Comparison of ENCODE assay signal across 18 mouse cellular contexts in the genomic region with DNA sequence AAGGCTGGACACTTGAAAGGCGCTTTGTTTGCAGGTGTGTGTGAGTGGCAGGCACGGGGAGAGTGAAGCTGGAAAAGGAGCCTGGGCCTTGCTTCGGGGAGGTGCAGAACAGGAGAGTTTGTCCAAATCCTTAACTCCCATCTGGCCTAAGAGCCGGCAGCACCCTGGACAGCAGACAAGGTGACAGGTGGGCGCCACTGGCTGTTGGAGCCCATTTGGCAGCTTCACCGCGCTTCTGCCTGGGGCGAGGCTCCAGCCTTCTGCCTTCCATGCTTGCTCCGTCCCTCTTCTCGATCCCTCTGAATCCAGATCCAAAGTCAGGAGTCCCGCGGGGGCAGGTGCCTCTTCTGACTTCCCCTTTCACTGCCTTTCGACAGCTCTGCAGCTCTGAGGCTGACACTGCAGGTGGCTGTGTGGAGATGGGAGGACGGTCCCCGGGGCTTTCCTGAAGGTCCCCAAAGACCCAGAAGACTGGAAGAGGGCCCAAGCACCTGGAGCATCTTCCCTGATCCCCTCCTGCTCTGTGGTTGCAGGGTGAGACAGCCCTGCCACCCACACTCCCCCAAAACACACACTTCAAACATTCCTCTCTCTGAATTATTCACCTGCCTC. TPM values are rescaled to one million over a fixed set of nuclear protein-coding genes. Genes with fewer than 3 reads are reported as not detected.
DNase-seq lines count a peak whose midpoint lies in the region; ATAC-seq and TF ChIP-seq lines count a peak whose summit lies in the region.
"Had no signal": no experiment of that assay in that cellular context is flagged by ENCODE, and none has a peak within 500 bp of the region (broad histone marks: within the 10 kb centered on the region; RNA-seq: fewer than 3 reads in every experiment).

No protein-coding gene starts in this region.

- in situ Hi-C loops in ES-E14 (cut with MboI; ENCODE audit: low sequenced_read_pairs in 2 of 2, unreplicated experiment in 2 of 2) = no loop called here

- no peak overlapping the region for H3K27ac ChIP-seq in kidney, embryonic 14.5 days (ENCODE audit: low read depth, low read length)
- no peak overlapping the region for H3K27ac ChIP-seq in ES-E14 (ENCODE audit: insufficient read depth, low read depth, low read length, poor library complexity, severe bottlenecking)
- no peak overlapping the region for H3K27ac ChIP-seq in limb, embryonic 10.5 days
- H3K27ac ChIP-seq: forebrain, embryonic 13.5 days; hindbrain, embryonic 12.5 days; intestine, embryonic 15.5 days; limb, embryonic 13.5 days; neural tube, embryonic 13.5 days had no signal

- 13% methylated on average over 15 of the region's 15 CpGs for WGBS in kidney, embryonic 14.5 days
- WGBS in limb, embryonic 10.5 days = 12% methylated on average over 15 of the region's 15 CpGs

- H3K4me1 ChIP-seq in kidney, embryonic 14.5 days (ENCODE audit: control insufficient read depth, insufficient read depth, low read length) = peaks cover 11% of the 10 kb centered on the region; the same call in 1 of the 2 replicates
- no peaks in the 10 kb centered on the region for H3K4me1 ChIP-seq in ES-E14 (ENCODE audit: control insufficient read depth in 2 of 2, insufficient read depth in 2 of 2, low read length in 2 of 2, poor library complexity in 1 of 2)
- H3K4me1 ChIP-seq in limb, embryonic 10.5 days = peaks cover 42% of the 10 kb centered on the region

- peaks cover 82% of the 10 kb centered on the region for H3K27me3 ChIP-seq in kidney, embryonic 14.5 days (ENCODE audit: control insufficient read depth, insufficient read depth, low read length)
- peaks cover 100% of the 10 kb centered on the region for H3K27me3 ChIP-seq in limb, embryonic 10.5 days (ENCODE audit: low read depth, poor library complexity, severe bottlenecking)

- H3K4me3 ChIP-seq in kidney, embryonic 14.5 days (ENCODE audit: low read length) = no peak overlapping the region
- no peak overlapping the region for H3K4me3 ChIP-seq in ES-E14 (ENCODE audit: insufficient read depth in 1 of 2, low read depth in 1 of 2, low read length in 2 of 2, poor library complexity in 1 of 2, severe bottlenecking in 1 of 2)
- no peak overlapping the region for H3K4me3 ChIP-seq in limb, embryonic 10.5 days
- H3K4me3 ChIP-seq: forebrain, embryonic 13.5 days; hindbrain, embryonic 12.5 days; intestine, embryonic 15.5 days; limb, embryonic 13.5 days; neural tube, embryonic 13.5 days had no signal

- no peaks in the 10 kb centered on the region for H3K36me3 ChIP-seq in kidney, embryonic 14.5 days (ENCODE audit: control insufficient read depth, insufficient read depth, low read length)
- H3K36me3 ChIP-seq in ES-E14 (ENCODE audit: control insufficient read depth, insufficient read depth, low read length, poor library complexity, severe bottlenecking) = no peaks in the 10 kb centered on the region
- H3K36me3 ChIP-seq in limb, embryonic 10.5 days = no peaks in the 10 kb centered on the region
- H3K36me3 ChIP-seq: hindbrain, embryonic 12.5 days; intestine, embryonic 15.5 days; limb, embryonic 13.5 days; neural tube, embryonic 13.5 days had no signal

- H3K9ac ChIP-seq in kidney, embryonic 14.5 days (ENCODE audit: low read depth, low read length) = no peak overlapping the region
- H3K9ac ChIP-seq in ES-E14 (ENCODE audit: insufficient read depth, low read depth, low read length, poor library complexity, severe bottlenecking) = no peak overlapping the region
- H3K9ac ChIP-seq: forebrain, embryonic 13.5 days; hindbrain, embryonic 12.5 days; intestine, embryonic 15.5 days; limb, embryonic 13.5 days; liver, postnatal 0 days; neural tube, embryonic 13.5 days had no signal

- H3K9me3 ChIP-seq in kidney, embryonic 14.5 days (ENCODE audit: control insufficient read depth, low read length) = no peaks in the 10 kb centered on the region
- H3K9me3 ChIP-seq in ES-E14 (ENCODE audit: control insufficient read depth, insufficient read depth, low read depth, low read length) = no peaks in the 10 kb centered on the region
- no peaks in the 10 kb centered on the region for H3K9me3 ChIP-seq in limb, embryonic 10.5 days (replicated peaks)
- H3K9me3 ChIP-seq: forebrain, embryonic 13.5 days; hindbrain, embryonic 12.5 days; intestine, embryonic 15.5 days; limb, embryonic 13.5 days; neural tube, embryonic 13.5 days had no signal

- ATAC-seq in kidney, embryonic 14.5 days (ENCODE audit: low FRiP score, low TSS enrichment) = no peak
- ATAC-seq: forebrain, embryonic 13.5 days; intestine, embryonic 15.5 days; liver, postnatal 0 days had no signal

- H3K4me2 ChIP-seq in kidney, embryonic 14.5 days (replicated peaks; ENCODE audit: low read depth, low read length) = no peak overlapping the region
- H3K4me2 ChIP-seq: forebrain, embryonic 13.5 days; hindbrain, embryonic 12.5 days; intestine, embryonic 15.5 days; limb, embryonic 13.5 days; neural tube, embryonic 13.5 days had no signal

- DNase-seq in cerebellum, adult 9-10 months = peak; percentile 64
- DNase-seq in cerebellum, adult 8-10 months = no peak
- peak; percentile 76 to 80 for DNase-seq in kidney, postnatal 4 days
- DNase-seq in ES-E14 (ENCODE audit: low read depth, low spot score) = peak; percentile 48
- peak; percentile 68 for DNase-seq in limb, embryonic 10.5 days (ENCODE audit: low spot score)
- DNase-seq in layer of hippocampus, adult 9-11 months = no peak
- no peak for DNase-seq in adrenal gland, postnatal 25 days
- DNase-seq: adrenal gland, adult 8-10 months; cerebellum, postnatal 36 days; heart, adult 11 months; liver, postnatal 0 days; thymus, adult 2 months had no signal

TF ChIP-seq in ES-E14, 5 proteins besides CTCF, POLR2A, EP300 and RAD21:
- TF ChIP-seq ZNF384 (IDR thresholded peaks at IDR 0.05; ENCODE audit: low read depth, low read length) (no peak), HCFC1 (IDR thresholded peaks at IDR 0.05; ENCODE audit: borderline replicate concordance, insufficient read depth, low read length) (no peak), ZC3H11A (IDR thresholded peaks at IDR 0.05; ENCODE audit: borderline replicate concordance, low read depth, low read length) (no peak), MAFK (IDR thresholded peaks at IDR 0.05; ENCODE audit: insufficient read depth, low read depth, low read length) (no peak), CHD2 (IDR thresholded peaks at IDR 0.05; ENCODE audit: low read depth, low read length) (no peak)

RNA-seq across cellular contexts. Expression of a gene that starts 5.0 kb away (rescaled TPM):
- polyA plus RNA-seq in kidney, embryonic 14.5 days (2014; fragmentation: Nextera tagmentation; extraction: Ambion mirVana) = 0.74 and 1.2 TPM in 2 replicates
- total RNA-seq in ES-E14 (2012; rRNA removed) = 0.13 and 0.21 TPM in 2 replicates
- 0.46 and 0.94 TPM in 2 replicates for polyA plus RNA-seq in limb, embryonic 10.5 days (2016; fragmentation: Nextera tagmentation; extraction: Ambion mirVana)
- total RNA-seq in adrenal gland, postnatal 25 days (2021) = 0.57 and 1.2 TPM in 2 replicates
- polyA plus RNA-seq: liver, postnatal 0 days had no signal

RNA-seq across cellular contexts. Expression of a gene that starts 48.0 kb away (rescaled TPM):
- polyA plus RNA-seq in kidney, embryonic 14.5 days (2014; fragmentation: Nextera tagmentation; extraction: Ambion mirVana) = 35.4 and 54.1 TPM in 2 replicates
- 36.4 and 48.2 TPM in 2 replicates for total RNA-seq in ES-E14 (2012; rRNA removed)
- 61.3 and 65.5 TPM in 2 replicates for polyA plus RNA-seq in limb, embryonic 10.5 days (2016; fragmentation: Nextera tagmentation; extraction: Ambion mirVana)
- total RNA-seq in adrenal gland, postnatal 25 days (2021) = 53.0 and 62.2 TPM in 2 replicates

Comparison
In these comparisons a context has a peak if more than half of its experiments do, and no peak if none do; other contexts are left out.
1. DNase-seq: peak in cerebellum, adult 9-10 months (single experiment), kidney, postnatal 4 days (2 of 2), ES-E14 (single experiment) and limb, embryonic 10.5 days (single experiment); none in cerebellum, adult 8-10 months (single experiment), layer of hippocampus, adult 9-11 months (single experiment) and adrenal gland, postnatal 25 days (single experiment).